Mouse (Mus musculus) limb, embryonic 14.5 days (tissue): Measurements from ENCODE around the gene Mmp17. TPM values are rescaled to one million over a fixed set of nuclear protein-coding genes. Genes with fewer than 3 reads are reported as not detected.
A peak's percentile ranks its signal among the peaks of the same experiment; 100 is the strongest.

Experiments
- ATAC-seq: fragments of 200-750 bp; cut with Nextera tagmentation; 2 replicates; pipeline ENCODE4 v1.8.0; 2017; ENCODE audit warnings: low read depth, moderate number of reproducible peaks, moderate TSS enrichment; ENCODE audit not compliant: low FRiP score
- DNase-seq: peaks from one replicate; pipeline ENCODE4 v3.0.0-alpha.2; 2015; ENCODE audit warnings: low spot score
- H3K27ac ChIP-seq: fragments of 300-500 bp; sonication (generic); replicated peaks from 2 replicates; pipeline ENCODE4 v1.5.1; 2014; ENCODE audit warnings: low read depth, mild to moderate bottlenecking, low read length, moderate library complexity, mixed read lengths
- H3K27me3 ChIP-seq: fragments of 300-500 bp; sonication (generic); 2 replicates; pipeline ENCODE4 v1.6.1; 2014; ENCODE audit warnings: low read length, mixed read lengths; ENCODE audit not compliant: control insufficient read depth, insufficient read depth
- H3K36me3 ChIP-seq: fragments of 300-500 bp; sonication (generic); 2 replicates; pipeline ENCODE4 v1.6.1; 2014; ENCODE audit warnings: mild to moderate bottlenecking, low read length, moderate library complexity, mixed read lengths; ENCODE audit not compliant: control insufficient read depth, insufficient read depth
- H3K4me1 ChIP-seq: fragments of 300-500 bp; sonication (generic); 2 replicates; pipeline ENCODE4 v1.6.1; 2014; ENCODE audit warnings: antibody characterized with exemption, low read length, mixed read lengths; ENCODE audit not compliant: control insufficient read depth, insufficient read depth
- H3K4me2 ChIP-seq: fragments of 300-500 bp; sonication (generic); replicated peaks from 2 replicates; pipeline ENCODE4 v1.6.1; 2014; ENCODE audit warnings: low read depth, mild to moderate bottlenecking, low read length, moderate library complexity; ENCODE audit not compliant: severe bottlenecking
- H3K4me3 ChIP-seq: fragments of 300-500 bp; sonication (generic); replicated peaks from 2 replicates; pipeline ENCODE4 v1.5.1; 2014; ENCODE audit warnings: low read length
- H3K9ac ChIP-seq: fragments of 300-500 bp; sonication (generic); 2 replicates; pipeline ENCODE4 v1.6.1; 2014; ENCODE audit warnings: mild to moderate bottlenecking, low read depth, low read length, moderate library complexity; ENCODE audit not compliant: severe bottlenecking
- H3K9me3 ChIP-seq: fragments of 300-500 bp; sonication (generic); 2 replicates; pipeline ENCODE4 v1.6.1; 2016; ENCODE audit warnings: low read length; ENCODE audit not compliant: control insufficient read depth
- POLR2A ChIP-seq: fragments of 200-500 bp; IDR thresholded peaks from 2 replicates; pipeline ENCODE4 v1.8.0; 2012; ENCODE audit warnings: inconsistent platforms, mild to moderate bottlenecking, moderate library complexity, borderline replicate concordance; ENCODE audit not compliant: insufficient read depth, insufficient read length; ENCODE audit errors: extremely low read depth
- WGBS: fragments of 180-500 bp; shearing (Covaris S2); extraction: QIAGEN DNeasy Blood & Tissue Kit; methylation state at CpG from one replicate; pipeline ENCODE4 v1.1.7; 2014; 5-methylcytosine and 5-hydroxymethylcytosine counted together
- polyA plus RNA-seq, 2 experiments: library from polyadenylated mRNA; depleted of rRNA in 1 of 2; stranded (reverse) in 1 of 2; unstranded in 1 of 2; fragments of >200 nt; fragmentation: Nextera tagmentation in 1 of 2; extraction: Ambion mirVana in 1 of 2; gene quantifications; 2 replicates each; pipeline versions ENCODE4 v1.2.1 to v1.2.3; 2012 to 2014

Mmp17 gene
- polyA plus RNA-seq, 2 experiments: 1.5 to 2.4 TPM

DNA sequence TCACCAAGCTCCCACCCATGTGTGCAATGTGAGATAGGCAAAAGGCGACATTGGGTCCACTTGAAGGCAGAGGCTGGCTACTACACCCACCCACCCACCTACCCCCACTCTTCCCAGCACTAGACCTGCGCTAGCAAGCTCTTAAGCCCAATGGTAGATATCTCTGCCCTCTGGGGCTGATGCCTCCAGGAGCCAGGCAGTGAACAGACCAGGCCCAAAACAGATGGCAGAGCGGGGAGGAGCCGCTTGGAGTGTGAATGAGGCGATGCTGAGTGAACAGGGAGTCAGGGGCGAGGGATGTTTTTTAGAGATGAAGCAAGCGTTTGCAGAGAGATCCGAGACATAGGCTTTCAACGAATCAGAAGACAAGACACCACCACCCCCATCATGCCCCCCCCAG, 3.4 kb upstream of the Mmp17 start:
- no peaks in the 10 kb centered on the region for H3K9me3 ChIP-seq
- H3K9ac ChIP-seq: no peak overlapping the region
- H3K4me2 ChIP-seq: no peak overlapping the region
- H3K27me3 ChIP-seq: peaks cover 29% of the 10 kb centered on the region
- TF ChIP-seq POLR2A: no peak
- ATAC-seq (no peak), DNase-seq (no peak)
- H3K27ac ChIP-seq: no peak overlapping the region
- no peaks in the 10 kb centered on the region for H3K36me3 ChIP-seq
- H3K4me3 ChIP-seq: no peak overlapping the region
- H3K4me1 ChIP-seq: peaks cover 7% of the 10 kb centered on the region
- WGBS: 71% methylated on average over 9 of the region's 9 CpGs

DNA sequence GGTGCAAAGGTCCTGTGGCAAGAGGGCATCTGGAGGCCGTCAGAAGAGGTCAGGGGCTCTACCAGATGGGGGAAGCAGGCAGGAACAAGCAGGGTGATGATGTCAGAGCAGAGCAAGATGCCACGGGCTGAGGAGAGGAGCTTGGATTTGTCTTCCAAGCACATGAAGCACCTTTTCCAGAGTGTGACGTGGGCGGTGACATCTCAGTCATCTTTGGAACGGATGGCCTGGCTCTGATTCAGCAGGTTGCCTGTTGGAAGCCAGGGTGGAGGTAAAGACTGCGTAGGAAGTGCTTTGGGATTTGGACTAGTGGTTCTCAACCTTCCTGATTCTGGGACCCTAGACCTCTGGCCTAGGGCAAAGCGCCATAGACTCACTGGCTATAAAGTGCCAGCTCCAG, 3.0 kb upstream of the Mmp17 start:
- no peak for TF ChIP-seq POLR2A
- Histone ChIP-seq H3K9me3 (no peaks in the 10 kb centered on the region), H3K27me3 (peaks cover 32% of the 10 kb centered on the region), H3K9ac (no peak overlapping the region), H3K4me3 (no peak overlapping the region), H3K27ac (no peak overlapping the region), H3K36me3 (no peaks in the 10 kb centered on the region), H3K4me1 (peaks cover 10% of the 10 kb centered on the region), H3K4me2 (no peak overlapping the region)
- ATAC-seq: no peak
- 73% methylated on average over 7 of the region's 7 CpGs for WGBS
- no peak for DNase-seq

DNA sequence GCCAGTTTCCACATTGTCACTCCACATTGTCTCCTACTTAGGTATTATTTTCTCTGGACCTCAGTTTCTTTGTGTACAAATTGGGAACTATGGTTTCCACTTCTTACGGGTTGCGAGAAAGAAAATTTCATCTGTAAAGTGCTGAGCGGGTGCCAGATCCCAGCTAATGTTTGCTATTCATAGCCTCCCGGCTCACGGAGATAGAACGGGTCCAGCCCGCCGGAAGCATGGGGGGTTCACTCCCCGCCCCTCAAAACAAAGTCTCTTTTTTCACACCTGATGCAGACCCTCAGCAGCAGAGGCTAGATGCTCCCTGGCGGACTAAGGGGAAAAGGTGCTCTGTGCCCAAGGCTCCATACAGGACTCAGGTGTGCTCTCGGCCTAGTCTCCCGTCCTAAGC, 638 bp upstream of the Mmp17 start:
- H3K27me3 ChIP-seq: peaks cover 32% of the 10 kb centered on the region
- WGBS: 4% methylated on average over 12 of the region's 12 CpGs
- peaks cover 10% of the 10 kb centered on the region for H3K4me1 ChIP-seq
- peak overlapping the region; percentile 100 for H3K4me2 ChIP-seq
- peak overlapping the region; percentile 69 for H3K4me3 ChIP-seq
- ATAC-seq: 0 out of 2 replicates have a peak, but pooled peaks have one; percentile 7
- no peaks in the 10 kb centered on the region for H3K9me3 ChIP-seq
- no peaks in the 10 kb centered on the region for H3K36me3 ChIP-seq
- H3K9ac ChIP-seq: peak overlapping the region; percentile 58; the same call in 1 of the 2 replicates
- no peak overlapping the region for H3K27ac ChIP-seq
- no peak for DNase-seq
- TF ChIP-seq POLR2A: no peak

DNA sequence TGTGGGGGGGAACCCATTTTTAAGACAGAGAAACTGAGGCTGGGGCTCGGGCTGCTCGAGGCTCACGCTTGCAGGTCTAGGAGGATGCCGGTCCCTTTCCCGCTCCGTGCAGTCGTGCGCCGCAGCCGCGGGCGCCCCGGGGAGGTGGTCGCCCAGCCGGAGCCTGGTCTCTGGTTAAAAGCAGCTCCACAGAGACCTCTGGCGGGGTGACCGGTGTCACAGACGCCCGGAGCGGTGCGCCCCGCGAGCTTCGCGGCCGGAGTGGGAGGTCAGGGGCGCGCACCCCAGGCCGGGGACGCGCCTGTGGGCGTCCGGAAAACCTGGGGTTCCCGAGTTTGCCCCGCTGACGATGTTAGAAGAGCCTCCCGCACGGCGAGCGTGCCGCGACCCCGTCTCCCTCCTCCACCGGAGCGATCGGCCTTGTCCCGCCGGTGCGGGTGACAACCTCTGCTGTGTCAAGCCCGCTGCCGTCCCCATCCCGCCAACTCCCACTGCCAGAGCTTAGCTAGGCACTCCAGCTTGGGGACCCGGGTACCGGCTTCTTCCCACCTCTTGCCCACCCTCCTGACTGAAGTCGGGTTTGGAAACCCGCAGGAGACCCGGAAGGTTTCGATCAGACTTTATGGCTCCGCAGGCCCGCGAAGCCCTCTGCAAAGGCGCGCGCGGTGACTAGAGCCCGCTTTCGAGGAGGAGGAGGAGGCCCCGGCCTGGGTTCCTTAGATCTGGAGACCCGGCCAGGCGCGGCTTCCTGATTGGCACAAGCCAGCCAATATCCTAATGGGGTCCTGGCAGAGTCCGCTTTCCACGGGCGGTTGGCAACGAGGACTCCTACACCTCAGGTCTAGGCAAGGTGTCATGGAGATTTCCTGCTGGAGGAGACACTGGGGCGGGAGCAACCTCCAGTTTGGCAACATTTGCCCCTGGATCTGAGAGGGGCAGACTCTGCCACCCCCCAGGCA, 893 bp downstream of the Mmp17 start:
- under 1% methylated on average over 49 of the region's 76 CpGs for WGBS
- peak overlapping the region; percentile 69 for H3K4me3 ChIP-seq
- ATAC-seq: no peak
- no peak for DNase-seq
- H3K36me3 ChIP-seq: no peaks in the 10 kb centered on the region
- H3K4me1 ChIP-seq: peaks cover 10% of the 10 kb centered on the region
- H3K9me3 ChIP-seq: no peaks in the 10 kb centered on the region
- H3K9ac ChIP-seq: peak overlapping the region; percentile 58
- TF ChIP-seq POLR2A: no peak
- H3K4me2 ChIP-seq: peak overlapping the region; percentile 100
- H3K27me3 ChIP-seq: peaks cover 32% of the 10 kb centered on the region
- H3K27ac ChIP-seq: no peak overlapping the region

DNA sequence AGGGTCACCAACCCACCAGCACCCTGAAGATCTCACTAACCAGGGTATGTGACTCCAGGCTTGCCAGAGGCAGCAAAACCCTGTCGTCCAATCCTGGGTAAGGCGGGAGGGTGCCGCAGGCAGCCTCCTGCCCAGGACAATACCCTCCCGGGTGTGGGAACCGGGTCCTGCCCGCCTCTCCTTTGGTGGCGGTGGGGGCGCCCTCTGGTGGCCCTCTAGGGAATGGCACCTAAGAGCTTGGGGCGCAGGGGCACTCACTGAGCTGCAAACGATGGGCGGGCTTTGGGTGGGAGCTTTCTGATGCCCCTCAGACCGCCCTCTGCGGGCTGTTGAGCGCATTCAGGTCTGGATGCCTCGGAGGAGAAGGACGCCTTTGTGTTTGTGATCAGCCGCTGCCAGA, 2.0 kb downstream of the Mmp17 start:
- Histone ChIP-seq H3K9me3 (no peaks in the 10 kb centered on the region), H3K9ac (peak overlapping the region; percentile 52), H3K36me3 (no peaks in the 10 kb centered on the region), H3K27ac (no peak overlapping the region), H3K4me2 (peak overlapping the region; percentile 100), H3K4me1 (peaks cover 10% of the 10 kb centered on the region), H3K27me3 (peaks cover 32% of the 10 kb centered on the region), H3K4me3 (peak overlapping the region; percentile 69)
- no peak for TF ChIP-seq POLR2A
- 0% methylated on average over 12 of the region's 17 CpGs for WGBS
- ATAC-seq: peak; percentile 38; the same call in 1 of the 2 replicates
- peak; percentile 71 for DNase-seq
